Mouse (Mus musculus): Measurements from ENCODE around the gene Sycp3.
"Not testable (repeated sequence)": the region's sequence is repeated elsewhere in the genome, so short reads cannot be mapped to it uniquely, and the experiment has no call there.

Gene Sycp3

GRCm38 (mm10) chr10:88459502-88459992 lies at the start of gene Sycp3:
Sycp3 (plus strand) TSS chr10:88459569.
- no peak for DNase-seq (ENCODE audit: low spot score in 2 of 2)

GRCm38 (mm10) chr10:88409751-88410150 lies 49.6 kb upstream of the Sycp3 start:
- no peak for DNase-seq (ENCODE audit: low spot score in 2 of 2)

DNA sequence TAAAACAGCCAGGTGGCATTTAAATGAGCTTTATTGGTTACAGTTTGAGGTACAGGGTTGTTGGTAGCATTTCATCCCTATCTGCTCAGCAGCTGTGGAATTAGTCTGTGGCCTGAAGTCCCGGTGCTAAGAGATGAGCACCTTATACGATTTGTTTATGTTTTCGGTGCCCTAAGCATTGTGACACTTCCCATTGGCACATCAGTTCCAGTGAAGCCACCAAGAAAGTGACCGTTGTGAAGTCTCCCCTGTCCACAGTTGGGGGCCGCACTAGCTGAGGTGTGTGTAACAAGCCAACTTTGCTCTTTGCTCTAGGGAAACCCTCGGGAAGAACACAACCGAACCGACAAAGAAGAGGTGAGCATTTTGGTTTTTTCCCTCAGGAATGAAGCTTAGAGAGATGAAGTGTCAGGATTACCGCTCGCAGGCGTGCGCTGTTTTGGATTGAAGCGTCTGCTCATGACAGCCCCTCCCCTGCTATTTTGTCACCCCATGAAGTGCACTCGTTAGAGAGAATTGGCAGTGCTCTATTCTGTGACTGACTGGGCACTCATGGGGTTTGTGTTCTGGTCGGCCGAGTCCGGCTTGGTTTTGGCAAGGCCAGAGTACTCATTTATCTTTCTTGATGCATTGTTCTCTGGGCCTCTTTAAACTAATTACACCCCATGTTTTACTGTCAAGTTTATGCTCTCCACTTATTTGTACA lies 46.9 kb upstream of the Sycp3 start:
- no peak for DNase-seq (ENCODE audit: low spot score in 2 of 2)

DNA sequence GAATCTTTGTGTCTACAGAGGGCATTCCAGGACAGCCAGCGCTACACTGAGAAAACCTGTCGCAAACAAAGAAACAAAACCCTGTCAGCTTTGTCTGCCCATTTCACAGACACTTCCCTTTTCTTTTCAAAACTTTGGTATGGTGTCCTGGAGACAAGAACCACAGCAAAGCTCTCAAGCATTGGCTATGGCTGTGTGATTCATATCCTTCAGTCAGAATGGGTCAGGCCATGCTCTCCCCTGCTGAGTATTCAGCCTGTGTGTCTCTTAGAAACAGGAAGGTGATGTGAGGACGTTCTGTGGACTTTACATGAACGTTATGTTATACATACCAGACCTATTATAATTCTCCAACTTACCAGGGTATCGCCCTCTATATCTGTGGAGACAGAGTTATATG lies 41.7 kb upstream of the Sycp3 start:
- DNase-seq (ENCODE audit: low spot score in 2 of 2) = no peak

GRCm38 (mm10) chr10:88420141-88420541 lies 39.2 kb upstream of the Sycp3 start:
- no peak for DNase-seq (ENCODE audit: low spot score in 2 of 2)

- no peak for DNase-seq (ENCODE audit: low spot score in 2 of 2)
These were observed 38.5 kb upstream of the Sycp3 start for GRCm38 (mm10) chr10:88420655-88421435.

- peak; percentile 69 to 79 for DNase-seq (ENCODE audit: low spot score in 2 of 2)
These were observed 33.1 kb upstream of the Sycp3 start for GRCm38 (mm10) chr10:88426158-88426816.

GRCm38 (mm10) chr10:88426896-88427295 lies 32.5 kb upstream of the Sycp3 start:
- no peak for DNase-seq (ENCODE audit: low spot score in 2 of 2)

DNA sequence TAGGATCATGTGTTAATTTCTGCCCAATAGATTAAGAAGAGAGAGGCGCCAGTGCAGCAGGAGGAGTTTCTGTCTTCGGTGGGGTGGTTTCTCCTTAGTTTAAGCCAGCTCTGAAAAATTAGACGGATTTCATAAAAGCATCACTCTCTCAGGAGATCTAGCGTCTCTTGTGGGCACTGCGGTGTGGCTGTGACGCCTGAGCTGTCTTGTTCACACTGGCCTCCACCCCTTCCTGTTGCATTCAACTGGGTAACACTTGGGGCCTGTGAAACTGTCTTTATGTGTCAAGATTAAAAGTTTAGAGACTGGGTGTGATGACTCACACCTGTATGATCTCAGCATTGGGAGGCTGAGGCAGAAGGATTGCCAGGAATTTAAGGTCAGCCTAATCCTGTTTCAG lies 31.4 kb upstream of the Sycp3 start:
- no peak for DNase-seq (ENCODE audit: low spot score in 2 of 2)

- no peak for DNase-seq (ENCODE audit: low spot score in 2 of 2)
These were observed 18.1 kb upstream of the Sycp3 start for GRCm38 (mm10) chr10:88441224-88441623.

GRCm38 (mm10) chr10:88451221-88451620 lies 8.1 kb upstream of the Sycp3 start:
- DNase-seq (ENCODE audit: low spot score in 2 of 2) = peak; percentile 75 to 77

DNA sequence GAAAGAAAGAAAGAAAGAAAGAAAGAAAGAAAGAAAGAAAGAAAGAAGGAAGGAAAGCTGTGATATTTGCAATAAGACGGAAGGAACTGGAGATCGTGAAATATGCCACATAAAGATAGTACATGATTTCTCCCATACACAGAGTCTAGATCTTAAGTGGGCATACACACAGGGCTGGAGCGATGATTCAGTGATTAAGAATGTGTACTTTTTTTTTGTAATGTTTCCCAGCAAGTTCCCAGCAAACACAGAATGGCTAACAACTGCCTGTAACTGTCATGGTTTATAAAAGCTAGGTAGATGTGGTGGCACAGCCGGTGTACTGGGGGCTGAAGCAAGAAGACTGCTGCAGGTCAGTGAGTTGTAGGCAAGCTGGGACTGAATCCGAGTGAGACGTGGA lies 7.4 kb upstream of the Sycp3 start:
- DNase-seq (ENCODE audit: low spot score in 2 of 2) = no peak

- no peak for DNase-seq (ENCODE audit: low spot score in 2 of 2)
These were observed 1.6 kb upstream of the Sycp3 start for GRCm38 (mm10) chr10:88457816-88458215.

DNA sequence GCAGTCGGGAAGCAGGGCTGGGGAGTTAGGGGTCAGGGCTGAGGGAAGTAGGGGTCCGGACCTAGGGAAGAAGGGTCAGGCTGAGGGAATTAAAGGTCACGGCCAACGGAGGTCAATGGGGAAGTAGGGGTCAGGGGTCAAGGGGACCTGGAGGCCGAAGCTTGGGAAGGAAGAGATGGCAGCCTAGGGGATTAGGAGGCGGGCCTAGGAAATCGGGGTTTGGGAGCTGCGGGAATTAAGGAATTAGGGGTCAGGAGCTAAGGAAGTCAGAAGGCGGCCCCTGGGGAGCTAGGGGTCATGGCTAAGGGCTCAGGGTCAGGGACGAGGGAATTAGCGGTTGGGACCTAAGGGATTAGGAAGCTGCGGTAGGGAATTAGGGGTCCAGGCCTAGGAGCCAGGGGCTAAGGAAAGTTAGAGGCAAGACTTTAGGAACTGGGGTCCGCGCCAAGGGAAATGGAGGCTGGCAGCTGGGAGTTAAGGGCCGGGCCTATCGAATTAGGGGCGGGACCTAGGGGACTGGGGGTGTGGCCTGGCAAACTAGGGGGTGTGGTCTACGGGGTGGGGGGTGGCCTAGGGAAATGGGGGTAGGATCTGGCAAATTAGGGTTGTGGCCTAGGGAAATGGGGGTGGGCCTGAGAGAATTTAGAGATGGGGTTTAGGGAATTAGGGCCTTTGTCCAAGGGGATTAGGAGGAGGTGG lies 902 bp downstream of the Sycp3 start:
- DNase-seq (ENCODE audit: low spot score in 2 of 2) = no peak

- DNase-seq (ENCODE audit: low spot score in 2 of 2) = not testable (repeated sequence)
These were observed 23.5 kb downstream of the Sycp3 start for GRCm38 (mm10) chr10:88482866-88483265.

- no peak for DNase-seq (ENCODE audit: low spot score in 2 of 2)
These were observed 29.3 kb downstream of the Sycp3 start for GRCm38 (mm10) chr10:88488629-88489028.

DNA sequence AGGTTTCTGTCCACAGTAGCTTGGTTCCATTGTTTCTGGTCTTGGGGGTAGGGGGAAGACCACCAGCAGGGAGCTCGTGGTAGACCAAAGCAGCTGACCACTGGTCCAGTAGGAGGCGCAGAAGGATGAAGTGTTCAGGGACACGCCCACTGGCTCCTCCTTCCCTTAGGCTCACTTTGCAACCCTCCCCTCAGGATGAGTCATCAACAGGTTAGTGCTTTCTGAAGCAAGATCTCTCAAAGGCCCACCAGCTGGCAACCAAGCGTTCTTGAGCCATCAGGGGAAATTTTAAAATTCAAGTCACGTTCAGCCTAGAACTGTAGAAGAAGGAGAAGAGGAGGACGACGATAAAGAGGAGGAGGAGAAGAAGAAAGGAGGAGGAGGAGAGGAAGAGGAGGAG lies 32.3 kb downstream of the Sycp3 start:
- DNase-seq (ENCODE audit: low spot score in 2 of 2) = no peak

GRCm38 (mm10) chr10:88492658-88493057 lies 33.3 kb downstream of the Sycp3 start:
- no peak for DNase-seq (ENCODE audit: low spot score in 2 of 2)

GRCm38 (mm10) chr10:88494959-88495587 lies 35.7 kb downstream of the Sycp3 start:
- no peak for DNase-seq (ENCODE audit: low spot score in 2 of 2)

DNA sequence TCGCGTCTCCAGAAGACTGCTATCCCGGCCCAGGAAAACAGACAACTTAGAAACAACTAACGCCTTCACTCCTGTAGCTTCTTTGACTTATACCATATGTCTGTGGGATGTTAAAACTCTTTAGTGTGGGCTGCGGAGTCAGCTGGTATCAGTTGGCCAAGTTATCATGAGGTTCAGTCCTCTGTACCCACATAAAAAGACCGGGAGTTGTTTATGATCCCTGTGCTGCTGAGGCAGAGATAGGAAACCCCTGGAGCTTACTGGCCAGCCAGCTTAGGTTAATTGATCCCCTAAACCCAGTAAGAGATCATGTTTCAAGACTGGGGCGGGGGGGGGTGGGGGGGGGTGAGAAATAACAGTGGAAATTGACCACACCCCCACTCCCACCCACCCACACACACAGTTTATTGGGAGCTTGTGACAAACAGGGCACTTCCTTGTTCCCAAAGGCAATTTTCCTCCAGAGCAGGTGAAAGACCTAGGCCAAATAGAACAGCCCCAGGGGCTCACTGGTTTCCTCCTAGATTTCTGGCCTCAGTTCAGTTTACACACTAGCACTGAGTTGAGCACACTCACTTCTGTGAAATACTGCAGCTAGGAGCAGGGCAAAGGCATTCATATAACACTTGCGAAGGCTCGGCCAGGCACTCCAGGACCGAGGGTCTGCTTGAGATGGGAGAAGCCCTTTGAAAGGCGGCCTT lies 37.6 kb downstream of the Sycp3 start:
- no peak for DNase-seq (ENCODE audit: low spot score in 2 of 2)

DNA sequence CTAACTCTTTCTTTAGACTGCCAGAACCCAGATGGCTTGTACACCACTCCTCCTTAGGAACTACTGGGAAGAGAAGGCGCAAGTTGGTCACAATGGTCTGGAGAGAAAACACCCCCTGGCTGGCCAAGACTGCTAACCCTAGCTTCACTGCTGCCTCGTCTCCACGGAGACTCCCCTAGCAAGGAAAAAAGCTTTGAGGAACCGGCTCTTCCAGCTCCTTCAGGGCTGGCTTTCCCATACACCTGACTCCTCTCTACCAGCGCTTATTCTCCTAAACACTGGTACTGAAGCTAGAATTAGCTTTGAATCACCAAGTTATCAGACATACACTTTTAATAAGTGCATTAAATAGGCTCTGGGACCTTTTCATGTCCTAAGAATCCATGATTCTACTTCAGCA lies 40.6 kb downstream of the Sycp3 start:
- DNase-seq (ENCODE audit: low spot score in 2 of 2) = no peak
